Mouse (Mus musculus) urinary bladder, postnatal 25 days (tissue): Measurements from ENCODE around the gene Mfsd11.
"Not testable (repeated sequence)": the region's sequence is repeated elsewhere in the genome, so short reads cannot be mapped to it uniquely, and the experiment has no call there.

Experiments used
- DNase-seq: peaks from one replicate; pipeline ENCODE4 v3.0.0; 2022; ENCODE audit warnings: low spot score

The Mfsd11 gene

GRCm38 (mm10) chr11:116847187-116848085, 4.8 kb upstream of the Mfsd11 start:
- DNase-seq: no peak

DNA sequence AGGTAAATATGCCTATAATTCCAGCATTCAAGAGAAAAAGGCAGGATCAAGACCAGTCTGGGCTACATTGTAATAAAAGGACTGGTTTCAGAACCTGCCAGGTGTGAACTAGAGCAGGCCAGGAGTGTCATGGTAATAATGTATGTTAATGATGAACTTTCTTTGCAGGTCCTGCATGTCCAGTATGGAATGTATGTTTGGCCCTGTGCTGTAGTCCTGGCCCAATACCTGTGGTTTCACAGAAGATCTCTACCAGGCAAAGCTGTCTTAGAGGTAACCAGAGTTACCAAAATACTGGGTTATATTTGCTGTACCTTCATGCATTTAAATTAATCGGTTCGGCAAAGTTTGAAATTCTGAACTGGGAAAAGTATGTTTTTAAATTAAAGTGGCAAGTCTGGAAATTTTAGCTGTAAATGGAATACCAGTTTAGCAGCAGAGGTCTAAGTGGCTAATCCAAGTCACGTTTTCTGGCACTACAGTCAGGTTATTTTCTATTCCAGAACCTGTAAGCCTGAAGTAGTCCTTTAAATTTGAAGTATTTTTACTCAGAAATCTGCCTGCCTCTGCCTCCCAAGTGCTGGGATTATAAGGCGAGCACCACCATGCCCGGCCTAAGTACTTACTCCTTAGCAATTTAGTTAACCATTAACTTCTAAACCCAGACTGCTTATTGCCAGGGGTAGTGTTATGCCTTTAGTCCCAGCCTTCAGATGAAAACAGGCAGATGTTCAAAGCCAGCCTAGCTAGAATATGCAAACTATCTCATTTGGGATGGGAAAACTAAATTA, 4.0 kb upstream of the Mfsd11 start:
- DNase-seq: no peak

GRCm38 (mm10) chr11:116848877-116849178, 3.4 kb upstream of the Mfsd11 start:
- not testable (repeated sequence) for DNase-seq

- no peak for DNase-seq
Observed at GRCm38 (mm10) chr11:116849587-116849986, 2.7 kb upstream of the Mfsd11 start.

GRCm38 (mm10) chr11:116850085-116850484, 2.2 kb upstream of the Mfsd11 start:
- no peak for DNase-seq

DNA sequence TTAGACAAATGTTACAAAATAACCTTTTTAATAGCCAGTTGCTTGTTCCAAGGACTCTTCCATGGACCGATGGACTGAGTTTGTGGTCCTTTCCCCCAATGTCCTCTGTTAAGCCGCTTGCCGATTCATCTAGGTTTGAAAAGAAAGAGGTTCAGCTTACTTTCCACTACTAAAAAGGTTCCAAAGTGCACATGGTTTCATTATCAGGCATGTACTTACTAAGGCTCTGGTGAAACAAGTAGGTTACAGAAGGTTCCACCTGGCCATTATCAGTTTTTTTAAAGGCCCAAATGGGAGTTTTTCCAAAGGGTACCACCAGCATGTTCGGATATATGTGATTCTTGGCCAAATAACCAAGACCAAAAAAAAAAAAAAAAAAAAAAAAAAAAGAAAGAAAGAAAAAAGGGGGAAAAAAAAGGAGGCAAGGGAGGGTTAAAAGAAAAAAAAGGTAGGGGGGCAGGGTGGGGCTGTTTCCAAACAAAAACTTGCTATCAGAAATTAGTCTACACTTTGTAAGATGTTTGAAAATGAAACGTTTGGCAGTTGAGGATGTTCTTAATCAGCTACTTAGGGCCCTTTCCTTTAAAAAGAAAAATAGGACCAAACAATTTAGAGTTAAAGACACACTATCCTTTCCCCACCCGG, 1.3 kb upstream of the Mfsd11 start:
- DNase-seq: no peak

DNA sequence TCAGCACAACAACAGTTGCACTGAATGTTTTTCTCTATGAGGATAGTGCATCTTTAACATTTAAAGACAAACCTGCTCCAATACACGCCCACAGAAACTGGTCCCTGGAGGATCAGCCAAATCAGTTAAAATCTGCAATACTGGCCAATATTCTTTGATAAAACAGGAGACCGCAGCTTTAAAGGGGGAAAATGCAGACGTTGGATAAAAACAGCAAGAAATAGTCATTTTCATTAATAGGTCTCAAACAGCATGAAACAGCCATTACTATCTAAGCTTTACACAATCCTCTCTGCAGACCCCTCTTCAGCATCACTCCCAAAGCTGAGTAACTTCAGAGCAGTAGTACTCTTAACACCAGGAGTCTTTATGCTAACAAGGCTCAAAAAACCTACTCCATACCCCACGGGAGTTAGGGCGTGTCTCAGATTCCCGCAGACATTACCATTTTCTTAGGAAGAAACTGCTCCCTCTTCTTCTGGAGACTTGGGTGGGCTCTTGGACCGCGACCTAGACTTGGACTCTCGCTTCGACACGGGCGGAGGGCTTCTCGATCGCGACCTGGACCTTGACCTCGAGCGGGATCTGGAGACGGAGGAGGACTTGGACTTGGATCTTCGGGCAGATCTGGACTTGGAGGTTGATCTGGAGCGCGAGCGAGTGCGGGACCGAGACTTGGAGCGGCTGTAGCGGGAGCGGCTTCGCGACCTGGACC, 507 bp upstream of the Mfsd11 start:
- no peak for DNase-seq

GRCm38 (mm10) chr11:116852891-116853511, 761 bp downstream of the Mfsd11 start, which contains the start of gene Srsf2:
Gene Srsf2 (minus strand): TSS chr11:116853094.
- DNase-seq: peak; percentile 98

DNA sequence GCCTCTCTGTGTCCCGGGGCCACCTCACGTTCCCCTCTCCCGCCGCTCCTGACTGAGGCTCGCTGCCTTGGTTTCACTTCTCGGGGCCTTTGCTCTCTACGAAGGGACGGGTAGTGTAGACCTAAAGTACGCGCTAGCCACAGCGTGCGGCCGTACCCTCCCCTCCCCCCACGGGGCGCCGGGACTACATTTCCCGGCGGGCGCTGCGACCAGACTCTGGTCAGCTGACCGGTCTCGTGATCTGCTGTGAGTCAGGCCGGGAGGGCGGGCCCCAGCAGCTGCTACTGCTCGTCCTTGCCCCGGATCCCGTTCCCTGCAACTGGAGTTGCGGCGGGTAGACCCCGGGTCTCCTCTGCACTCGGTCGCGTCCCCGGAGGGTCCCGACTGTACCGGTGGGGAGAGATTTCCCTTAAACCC, 1.3 kb downstream of the Mfsd11 start:
- peak; percentile 98 for DNase-seq

- no peak for DNase-seq
Observed at GRCm38 (mm10) chr11:116854279-116854678, 2.0 kb downstream of the Mfsd11 start.

DNA sequence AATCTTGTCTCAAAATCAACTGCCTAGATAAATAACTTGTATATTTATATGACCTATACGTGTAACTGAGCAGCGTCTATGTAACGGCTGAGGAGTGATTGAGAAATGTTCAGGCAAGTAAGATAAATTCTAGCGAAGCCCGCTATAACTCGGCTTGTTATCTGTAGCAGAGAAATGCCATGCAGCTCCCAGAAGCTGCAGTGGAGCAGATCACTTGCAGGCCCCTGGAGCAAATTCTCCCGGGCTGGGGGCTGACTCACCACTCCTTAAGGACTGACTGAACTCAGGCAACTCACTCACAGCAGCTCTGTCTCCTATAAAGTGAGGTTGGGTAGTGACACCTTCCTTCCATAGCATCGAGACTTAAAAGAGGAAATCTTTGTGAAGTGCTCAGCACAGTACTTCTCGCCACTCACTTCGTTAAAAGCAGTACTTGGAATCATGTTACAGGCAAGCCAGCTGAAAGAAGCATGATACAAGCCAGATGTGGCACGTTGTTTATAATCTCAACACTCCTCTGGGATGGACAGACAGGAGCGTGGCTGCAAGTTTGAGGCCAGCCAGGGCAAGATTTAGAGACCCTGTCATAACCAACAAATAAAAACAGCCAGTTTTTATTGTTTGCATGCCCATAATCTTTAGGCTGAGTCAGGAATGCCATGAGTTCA, 5.1 kb downstream of the Mfsd11 start:
- DNase-seq: no peak

GRCm38 (mm10) chr11:116864444-116864843, 12.2 kb downstream of the Mfsd11 start:
- no peak for DNase-seq

GRCm38 (mm10) chr11:116865945-116866585, 13.8 kb downstream of the Mfsd11 start:
- DNase-seq: no peak

DNA sequence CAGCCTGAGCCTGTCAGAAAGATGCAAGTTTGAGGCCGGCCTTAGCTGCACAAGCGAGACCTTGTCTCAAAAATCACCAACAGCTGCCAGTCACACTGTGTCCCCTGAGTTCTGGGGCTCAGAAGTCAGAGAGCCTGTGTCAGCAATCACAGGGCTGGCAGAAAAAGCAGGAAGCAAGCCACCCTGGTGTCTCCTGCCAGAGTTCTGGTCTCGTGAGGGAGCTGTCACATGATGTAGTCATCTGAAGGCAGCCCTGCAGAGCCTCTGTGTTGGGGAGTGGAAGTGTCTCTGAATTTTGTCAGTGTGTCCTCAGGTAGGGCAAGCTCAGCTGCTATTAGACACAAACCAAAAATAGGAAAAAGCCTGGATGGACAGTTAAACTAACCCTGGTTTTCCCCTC, 15.9 kb downstream of the Mfsd11 start:
- no peak for DNase-seq

- DNase-seq: no peak
Observed at GRCm38 (mm10) chr11:116869223-116869622, 17.0 kb downstream of the Mfsd11 start.

DNA sequence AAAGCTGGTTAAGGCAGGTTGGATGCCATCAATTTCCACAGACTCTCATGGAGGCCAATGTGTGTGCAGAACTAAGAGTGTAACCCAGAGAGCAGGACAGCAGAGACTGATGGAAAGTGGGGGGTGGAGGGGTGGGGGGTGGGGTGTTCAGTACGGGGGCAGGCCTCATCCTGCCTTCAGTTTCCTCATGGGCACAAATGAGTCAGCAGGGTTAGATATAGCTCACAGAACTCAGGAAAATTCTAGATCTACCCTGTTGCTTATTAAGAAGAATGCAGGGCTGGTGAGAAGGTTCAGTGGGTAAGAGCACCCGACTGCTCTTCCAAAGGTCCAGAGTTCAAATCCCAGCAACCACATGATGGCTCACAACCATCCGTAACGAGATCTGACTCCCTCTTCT, 17.4 kb downstream of the Mfsd11 start:
- DNase-seq: no peak

DNA sequence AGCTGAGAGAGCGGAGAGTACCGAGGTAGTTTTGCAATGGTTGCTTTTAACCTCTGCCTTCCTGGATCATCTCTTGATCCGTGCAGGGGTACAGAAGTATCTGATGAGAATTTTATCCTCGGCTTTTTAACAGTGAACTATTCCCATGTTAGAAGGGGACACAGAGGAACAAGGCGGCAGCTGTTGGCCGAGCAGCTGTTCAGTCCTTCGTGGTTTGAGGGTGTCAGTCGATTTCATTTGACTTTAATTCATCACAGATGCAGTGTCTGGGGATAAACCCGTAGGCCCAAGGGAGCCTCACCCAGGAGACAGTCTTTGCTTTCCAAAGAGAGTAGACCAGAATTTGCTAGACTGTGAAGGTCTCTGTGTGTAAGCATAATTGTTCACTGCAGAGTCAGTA, 19.3 kb downstream of the Mfsd11 start:
- no peak for DNase-seq

DNA sequence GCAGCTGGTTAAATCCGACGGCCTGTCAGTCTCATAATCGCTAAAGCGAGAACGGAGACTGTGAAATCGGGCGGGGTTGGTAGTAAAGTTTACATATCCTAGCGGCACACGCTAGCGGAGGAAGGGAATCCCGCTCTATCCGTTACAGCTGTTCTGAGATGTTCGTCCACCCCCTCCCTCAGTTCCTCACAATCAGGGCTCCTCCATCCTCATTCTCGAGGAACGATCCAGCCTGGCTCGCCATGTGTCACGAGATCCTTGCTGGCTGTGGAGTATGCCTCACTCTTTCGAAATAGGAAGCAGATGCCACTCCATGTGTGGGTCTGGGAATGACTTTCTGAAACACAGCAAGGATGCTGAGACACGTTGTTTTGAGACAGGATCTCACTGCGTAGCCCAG, 21.7 kb downstream of the Mfsd11 start:
- no peak for DNase-seq

DNA sequence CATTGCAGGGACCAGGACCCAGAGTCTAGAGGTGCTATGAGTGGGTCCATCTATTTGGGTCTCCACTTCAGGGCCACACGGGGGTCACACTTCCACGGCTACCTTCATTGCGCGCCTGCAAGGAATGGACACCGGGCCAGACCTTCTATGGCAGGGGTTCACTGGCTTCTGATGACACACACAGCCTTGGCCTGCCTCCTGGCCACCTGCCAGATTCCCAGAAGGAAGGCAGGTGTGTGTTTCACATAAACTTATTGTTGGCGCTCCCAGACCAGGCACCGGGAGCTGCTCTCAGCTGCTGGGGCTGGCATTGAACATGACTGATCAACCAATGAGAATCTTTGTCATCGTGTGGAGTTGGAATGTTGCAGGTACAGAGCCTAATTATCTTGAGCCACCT, 26.2 kb downstream of the Mfsd11 start:
- DNase-seq: no peak

- DNase-seq: no peak
Observed at GRCm38 (mm10) chr11:116880839-116881238, 28.6 kb downstream of the Mfsd11 start.

GRCm38 (mm10) chr11:116881440-116881839, 29.2 kb downstream of the Mfsd11 start:
- no peak for DNase-seq
